Mouse (Mus musculus): ENCODE measurements at regions not wholly inside any gene's neighbourhood (a gene's known extent, or its start where the extent isn't known, plus 50 kb on each side); places are given as distances from the start of the nearest gene placed in this dataset.

GRCm38 (mm10) chr11:24257741-24258140 lies 179.9 kb downstream of the Bcl11a start:
- H3K9me3 ChIP-seq (replicated peaks), result no peaks in the 10 kb centered on the region
- H3K9ac ChIP-seq, result no peak overlapping the region
- H3K4me3 ChIP-seq, result no peak overlapping the region
- no peak overlapping the region for H3K27ac ChIP-seq
- H3K4me2 ChIP-seq, result no peak overlapping the region
- ATAC-seq, result no peak
- no peaks in the 10 kb centered on the region for H3K36me3 ChIP-seq (ENCODE audit: poor library complexity, severe bottlenecking)
- H3K4me1 ChIP-seq, result no peaks in the 10 kb centered on the region
- no peaks in the 10 kb centered on the region for H3K27me3 ChIP-seq

- no peaks in the 10 kb centered on the region for H3K27me3 ChIP-seq
Observed at GRCm38 (mm10) chr11:24258340-24258739, 180.5 kb downstream of the Bcl11a start.

GRCm38 (mm10) chr11:24259668-24260067 lies 181.8 kb downstream of the Bcl11a start:
- 87% methylated on average over 2 of the region's 2 CpGs for WGBS
- no peak overlapping the region for H3K4me3 ChIP-seq
- H3K9me3 ChIP-seq (replicated peaks), result no peaks in the 10 kb centered on the region
- ATAC-seq, result no peak
- H3K36me3 ChIP-seq (ENCODE audit: poor library complexity, severe bottlenecking), result no peaks in the 10 kb centered on the region
- no peak overlapping the region for H3K9ac ChIP-seq
- no peak overlapping the region for H3K4me2 ChIP-seq
- no peaks in the 10 kb centered on the region for H3K4me1 ChIP-seq
- H3K27me3 ChIP-seq, result no peaks in the 10 kb centered on the region
- H3K27ac ChIP-seq, result no peak overlapping the region

More at GRCm38 (mm10) chr11:24258340-24258739, 180.5 kb downstream of the Bcl11a start:
- Histone ChIP-seq H3K4me3 (no peak overlapping the region), H3K4me2 (no peak overlapping the region), H3K9me3 (replicated peaks) (no peaks in the 10 kb centered on the region), H3K27ac (no peak overlapping the region), H3K36me3 (ENCODE audit: poor library complexity, severe bottlenecking) (no peaks in the 10 kb centered on the region), H3K9ac (no peak overlapping the region), H3K4me1 (no peaks in the 10 kb centered on the region)
- no peak for ATAC-seq
- 78% methylated on average over 6 of the region's 6 CpGs for WGBS

- Histone ChIP-seq H3K27ac (no peak overlapping the region), H3K4me1 (peaks cover 8% of the 10 kb centered on the region; the same call in 1 of the 2 replicates), H3K27me3 (no peaks in the 10 kb centered on the region), H3K4me3 (no peak overlapping the region), H3K9me3 (replicated peaks) (no peaks in the 10 kb centered on the region), H3K4me2 (no peak overlapping the region), H3K36me3 (ENCODE audit: poor library complexity, severe bottlenecking) (no peaks in the 10 kb centered on the region), H3K9ac (no peak overlapping the region)
- 81% methylated on average over 2 of the region's 2 CpGs for WGBS
- no peak for ATAC-seq
Observed at GRCm38 (mm10) chr11:24269046-24269445, 191.2 kb downstream of the Bcl11a start.

GRCm38 (mm10) chr11:24281628-24282027 lies 203.8 kb downstream of the Bcl11a start:
- no peak overlapping the region for H3K9ac ChIP-seq
- no peak overlapping the region for H3K4me2 ChIP-seq
- no peak for ATAC-seq
- H3K27ac ChIP-seq, result no peak overlapping the region
- no peaks in the 10 kb centered on the region for H3K27me3 ChIP-seq
- no peaks in the 10 kb centered on the region for H3K9me3 ChIP-seq (replicated peaks)
- H3K4me3 ChIP-seq, result no peak overlapping the region
- peaks cover 40% of the 10 kb centered on the region for H3K4me1 ChIP-seq
- 87% methylated on average over 5 of the region's 5 CpGs for WGBS
- H3K36me3 ChIP-seq (ENCODE audit: poor library complexity, severe bottlenecking), result no peaks in the 10 kb centered on the region

- Histone ChIP-seq H3K9ac (peak overlapping the region; percentile 21; the same call in 1 of the 2 replicates), H3K9me3 (replicated peaks) (no peaks in the 10 kb centered on the region), H3K4me3 (no peak overlapping the region), H3K4me1 (peaks cover 49% of the 10 kb centered on the region), H3K4me2 (peak overlapping the region; percentile 27), H3K27me3 (no peaks in the 10 kb centered on the region), H3K27ac (no peak overlapping the region; the same call in 1 of the 2 replicates), H3K36me3 (ENCODE audit: poor library complexity, severe bottlenecking) (no peaks in the 10 kb centered on the region)
- ATAC-seq, result peak; percentile 58
- 51% methylated on average over 9 of the region's 9 CpGs for WGBS
Observed at GRCm38 (mm10) chr11:24282556-24282955, 204.7 kb downstream of the Bcl11a start.

- no peaks in the 10 kb centered on the region for H3K9me3 ChIP-seq (replicated peaks)
- H3K36me3 ChIP-seq (ENCODE audit: poor library complexity, severe bottlenecking), result no peaks in the 10 kb centered on the region
- no peak overlapping the region for H3K4me3 ChIP-seq
- H3K9ac ChIP-seq, result no peak overlapping the region
- 4% methylated on average over 18 of the region's 18 CpGs for WGBS
- H3K27me3 ChIP-seq, result no peaks in the 10 kb centered on the region
- ATAC-seq, result peak; percentile 75
- H3K4me1 ChIP-seq, result peaks cover 52% of the 10 kb centered on the region
- H3K27ac ChIP-seq, result no peak overlapping the region; the same call in 1 of the 2 replicates
- H3K4me2 ChIP-seq, result peak overlapping the region; percentile 39
Observed at GRCm38 (mm10) chr11:24286129-24287108, 208.6 kb downstream of the Bcl11a start.

- H3K27me3 ChIP-seq, result peaks cover 3% of the 10 kb centered on the region; the same call in 1 of the 2 replicates
- H3K4me2 ChIP-seq, result no peak overlapping the region
- no peaks in the 10 kb centered on the region for H3K9me3 ChIP-seq (replicated peaks)
- peaks cover 24% of the 10 kb centered on the region for H3K4me1 ChIP-seq
- H3K9ac ChIP-seq, result no peak overlapping the region
- no peak overlapping the region for H3K27ac ChIP-seq
- no peak for ATAC-seq
- WGBS, result 82% methylated on average over 3 of the region's 3 CpGs
- no peak overlapping the region for H3K4me3 ChIP-seq
- H3K36me3 ChIP-seq (ENCODE audit: poor library complexity, severe bottlenecking), result no peaks in the 10 kb centered on the region
Observed at GRCm38 (mm10) chr11:24293209-24293608, 215.4 kb downstream of the Bcl11a start.

- Histone ChIP-seq H3K9me3 (replicated peaks) (no peaks in the 10 kb centered on the region), H3K9ac (no peak overlapping the region), H3K4me2 (no peak overlapping the region), H3K4me3 (no peak overlapping the region), H3K36me3 (ENCODE audit: poor library complexity, severe bottlenecking) (no peaks in the 10 kb centered on the region), H3K27ac (no peak overlapping the region), H3K27me3 (peaks cover 3% of the 10 kb centered on the region; the same call in 1 of the 2 replicates), H3K4me1 (peaks cover 24% of the 10 kb centered on the region)
- ATAC-seq, result no peak
- 62% methylated on average over 7 of the region's 7 CpGs for WGBS
Observed at GRCm38 (mm10) chr11:24293860-24294531, 216.1 kb downstream of the Bcl11a start.

- no peaks in the 10 kb centered on the region for H3K9me3 ChIP-seq (replicated peaks)
- H3K27ac ChIP-seq, result 0 out of 2 replicates have a peak overlapping the region, but pooled peaks have one; percentile 9
- no peak overlapping the region for H3K9ac ChIP-seq
- H3K4me2 ChIP-seq, result no peak overlapping the region
- peaks cover 3% of the 10 kb centered on the region; the same call in 1 of the 2 replicates for H3K27me3 ChIP-seq
- peak; percentile 67 for ATAC-seq
- no peaks in the 10 kb centered on the region for H3K36me3 ChIP-seq (ENCODE audit: poor library complexity, severe bottlenecking)
- WGBS, result 20% methylated on average over 12 of the region's 12 CpGs
- peaks cover 24% of the 10 kb centered on the region for H3K4me1 ChIP-seq
- no peak overlapping the region for H3K4me3 ChIP-seq
Observed at GRCm38 (mm10) chr11:24296893-24297624, 219.2 kb downstream of the Bcl11a start.

GRCm38 (mm10) chr11:24297763-24298162 lies 219.9 kb downstream of the Bcl11a start:
- Histone ChIP-seq H3K4me1 (peaks cover 24% of the 10 kb centered on the region), H3K27ac (0 out of 2 replicates have a peak overlapping the region, but pooled peaks have one; percentile 9), H3K4me2 (no peak overlapping the region), H3K4me3 (no peak overlapping the region), H3K9ac (no peak overlapping the region), H3K9me3 (replicated peaks) (no peaks in the 10 kb centered on the region), H3K36me3 (ENCODE audit: poor library complexity, severe bottlenecking) (no peaks in the 10 kb centered on the region), H3K27me3 (peaks cover 3% of the 10 kb centered on the region; the same call in 1 of the 2 replicates)
- WGBS, result 59% methylated on average over 5 of the region's 5 CpGs
- no peak for ATAC-seq
